Mouse (Mus musculus): ENCODE data around the gene Exosc3. TPM values are rescaled to one million over a fixed set of nuclear protein-coding genes. Genes with fewer than 3 reads are reported as not detected.

The Exosc3 gene
- total RNA-seq, 2 experiments from 2014 or later, result 12.4 to 14.8 TPM

DNA sequence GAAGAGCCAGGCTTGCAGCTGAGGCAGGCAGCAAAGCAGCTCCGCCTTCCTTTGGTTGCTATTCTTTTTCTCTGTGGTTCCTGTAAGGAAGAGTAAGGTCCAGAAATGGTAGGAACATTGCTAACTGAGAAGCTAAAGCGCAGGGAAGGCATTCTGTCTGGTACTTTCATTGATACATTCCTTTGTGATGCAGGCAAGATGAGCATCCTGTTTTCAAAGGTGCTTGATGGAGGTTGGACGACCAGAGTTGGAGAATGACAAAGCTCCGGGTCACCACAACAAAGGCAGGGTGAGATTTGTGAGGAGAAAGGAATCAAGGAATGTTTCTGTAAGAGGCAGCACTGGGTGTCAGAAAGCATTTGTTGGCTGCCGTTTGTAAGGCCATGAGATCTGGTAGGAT lies 54.6 kb downstream of the Exosc3 start:
- intact Hi-C loops (cut with DNase I), result loop anchor here (5.0 kb wide), 2 partner anchors 484 to 569 kb away; no protein-coding TSS in a partner anchor
- DNase-seq, result no peak

DNA sequence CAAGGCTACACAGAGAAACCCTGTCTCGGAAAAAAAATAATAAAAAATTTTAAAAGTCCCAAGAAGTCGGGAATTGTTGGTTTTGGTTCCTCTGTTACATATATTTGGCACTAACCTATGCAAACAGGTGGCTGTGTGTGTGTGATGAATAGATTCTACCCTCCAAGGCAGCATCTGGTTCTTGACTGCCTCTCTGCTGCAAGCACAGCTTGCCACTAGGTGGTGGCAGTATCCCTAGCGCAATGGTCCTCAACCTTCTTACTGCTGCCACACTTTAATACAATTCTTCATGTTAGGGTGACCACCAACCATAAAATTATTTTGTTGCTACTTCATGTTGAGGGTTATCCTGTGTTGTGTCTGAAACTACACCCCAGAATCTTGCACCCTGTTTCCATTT lies 56.2 kb downstream of the Exosc3 start:
- intact Hi-C loops (cut with DNase I), result loop anchor here (5.0 kb wide), 2 partner anchors 486 to 571 kb away; no protein-coding TSS in a partner anchor
- DNase-seq, result no peak

DNA sequence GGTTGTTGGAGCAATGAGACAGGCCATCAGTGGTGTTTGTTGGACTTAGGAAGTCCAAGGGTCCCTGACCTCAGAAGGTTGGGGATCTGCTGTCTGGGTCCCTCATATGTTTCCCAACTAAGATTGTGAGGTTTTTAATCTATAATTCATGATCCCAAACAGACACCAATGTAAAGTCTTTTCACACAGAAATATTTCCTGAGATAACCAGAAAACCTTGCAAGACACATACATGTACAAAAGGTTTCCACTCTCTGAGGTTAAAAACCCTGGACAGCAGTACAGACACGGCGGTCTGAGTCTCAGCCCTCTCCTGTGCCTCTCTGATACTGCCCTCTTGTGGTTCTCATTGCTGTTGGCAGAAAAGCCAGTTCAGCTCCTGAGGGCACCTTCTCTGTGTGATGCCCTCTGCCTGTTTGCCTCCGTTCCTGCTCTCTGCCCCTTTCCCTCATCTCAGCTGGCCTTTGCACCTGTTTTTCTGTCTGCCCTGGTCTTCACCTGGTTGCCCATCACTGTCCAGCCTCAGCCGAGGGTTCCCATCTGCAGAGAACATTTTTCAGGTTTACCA lies 62.5 kb downstream of the Exosc3 start:
- intact Hi-C loops (cut with DNase I), result loop anchor here (1.0 to 2.0 kb wide), 4 partner anchors 117 to 307 kb away; no protein-coding TSS in a partner anchor
- DNase-seq, result peak; percentile 48 to 57

DNA sequence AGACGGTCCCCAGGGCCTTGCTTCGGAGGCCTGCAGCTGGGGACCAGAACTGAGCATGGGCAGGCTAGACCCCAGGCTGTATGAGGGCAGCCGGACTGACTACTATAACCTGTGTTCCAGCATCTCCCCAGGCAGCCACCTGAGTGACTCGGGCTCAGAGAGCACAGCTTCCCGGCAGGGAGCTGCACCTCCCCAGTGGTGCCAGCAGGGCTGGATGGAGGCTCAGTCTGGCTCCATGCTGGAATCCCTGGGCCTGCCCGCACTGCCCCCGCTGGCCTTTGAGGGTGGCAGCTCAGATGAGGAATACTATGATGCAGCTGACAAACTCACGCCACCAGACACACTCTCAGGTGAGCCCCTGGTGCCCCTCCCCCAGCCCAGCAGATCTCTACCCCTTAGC lies 63.2 kb downstream of the Exosc3 start:
- intact Hi-C loops (cut with DNase I), result no loop called here
- no peak for DNase-seq

DNA sequence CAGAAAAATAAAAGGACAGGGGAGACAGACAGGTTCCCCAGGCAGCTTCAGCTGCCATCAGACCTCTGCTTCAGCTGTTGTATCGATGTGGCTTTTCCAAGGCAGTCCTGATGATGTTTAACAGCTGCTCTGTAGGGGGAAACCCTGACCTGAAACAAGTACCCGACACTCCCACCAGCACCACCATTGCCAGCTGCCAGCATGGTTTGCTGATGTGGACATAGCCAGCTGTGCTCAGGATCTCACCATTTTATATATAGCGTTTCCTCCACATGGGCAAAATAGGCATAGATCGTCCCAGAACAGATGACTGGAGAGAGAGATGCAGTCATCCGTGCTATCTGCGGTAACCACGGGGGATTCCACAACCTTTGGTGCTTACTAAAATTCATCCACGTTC lies 66.8 kb downstream of the Exosc3 start:
- intact Hi-C loops (cut with DNase I), result no loop called here
- DNase-seq, result no peak

DNA sequence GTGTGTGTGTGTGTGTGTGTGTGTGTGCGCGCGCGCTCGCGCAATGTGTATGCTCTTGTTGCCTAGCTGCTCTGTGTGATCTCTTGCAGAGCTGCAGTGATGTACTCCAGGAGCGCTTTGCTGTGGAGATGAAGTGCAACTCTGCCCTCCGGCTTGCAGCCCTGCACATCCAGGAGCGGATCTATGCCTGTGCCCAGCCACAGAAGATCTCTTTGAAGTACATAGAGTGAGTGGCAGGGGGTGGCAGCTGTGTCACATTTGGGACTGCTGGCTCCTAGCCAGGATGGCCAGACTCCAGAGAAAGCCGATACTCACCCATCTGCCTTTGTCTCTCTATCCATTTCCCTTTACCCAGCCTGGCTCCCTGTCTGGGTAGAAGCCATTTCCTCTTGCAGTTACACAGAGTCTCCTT lies 71.5 kb downstream of the Exosc3 start:
- no peak for DNase-seq
- intact Hi-C loops (cut with DNase I), result no loop called here

DNA sequence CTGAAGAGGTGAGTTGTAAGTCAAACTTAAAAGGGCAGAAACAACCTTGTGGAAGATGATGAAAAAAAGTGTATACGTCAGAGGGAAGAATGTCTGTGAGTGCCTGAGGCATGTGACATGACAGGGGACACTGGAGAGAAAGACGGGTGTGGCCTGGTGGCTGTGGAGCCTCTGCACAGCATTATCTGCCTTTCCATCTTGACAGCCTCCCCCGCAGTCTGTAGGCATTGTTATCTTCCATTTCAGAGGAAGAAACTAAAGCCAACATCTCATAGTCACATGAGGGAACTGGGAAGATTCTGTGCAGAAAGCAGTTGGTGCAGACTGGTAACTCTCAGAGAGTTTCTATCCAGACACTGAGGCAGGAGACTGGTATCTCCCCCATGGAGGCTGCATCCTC lies 74.6 kb downstream of the Exosc3 start:
- intact Hi-C loops (cut with DNase I), result no loop called here
- DNase-seq, result no peak

Other genes starting within 250 kb of the Exosc3 start
- gene Tomm5, start 234.6 kb downstream of the Exosc3 start, total RNA-seq (2021), result 100 to 1,000 TPM; 211 to 244 TPM
- under 1 TPM; 0.22 to 0.67 TPM for gene Frmpd1, start 157.9 kb downstream of the Exosc3 start, total RNA-seq (2021)
- gene Trmt10b, start 45.6 kb downstream of the Exosc3 start, total RNA-seq (2021), result 1 to 10 TPM; 5.1 to 5.2 TPM
- 10 to 100 TPM; 13.8 to 14.9 TPM for gene Dcaf10, start 631 bp downstream of the Exosc3 start, total RNA-seq (2021)
- gene Slc25a51, start 66.0 kb upstream of the Exosc3 start, total RNA-seq (2021), result 100 to 1,000 TPM; 107 to 111 TPM
- 10 to 100 TPM; 24.2 to 40.9 TPM for gene Shb, start 189.7 kb upstream of the Exosc3 start, total RNA-seq (2021)

All from heart, postnatal 36 days (tissue).